Mouse (Mus musculus) hindbrain, embryonic 16.5 days (tissue): ENCODE measurements around the gene Kctd5. TPM values are rescaled to one million over a fixed set of nuclear protein-coding genes. Genes with fewer than 3 reads are reported as not detected.

ENCODE experiments used
- ATAC-seq: fragments of 200-750 bp; cut with Nextera tagmentation; 2 replicates; pipeline ENCODE4 v1.8.0; 2017; ENCODE audit warnings: moderate TSS enrichment, moderate library complexity
- H3K27ac ChIP-seq: fragments of 300-500 bp; sonication (generic); 2 replicates; pipeline ENCODE4 v1.5.1; 2014; ENCODE audit warnings: low read depth, mild to moderate bottlenecking, control low read depth, low read length, moderate library complexity
- H3K27me3 ChIP-seq: fragments of 300-500 bp; sonication (generic); replicated peaks from 2 replicates; pipeline ENCODE4 v1.6.1; 2014; ENCODE audit warnings: low read length; ENCODE audit not compliant: control insufficient read depth, insufficient read depth
- H3K36me3 ChIP-seq: fragments of 300-500 bp; sonication (generic); 2 replicates; pipeline ENCODE4 v1.6.1; 2014; ENCODE audit warnings: mild to moderate bottlenecking, low read length, moderate library complexity, mixed read lengths; ENCODE audit not compliant: control insufficient read depth, insufficient read depth
- H3K4me1 ChIP-seq: fragments of 300-500 bp; sonication (generic); 2 replicates; pipeline ENCODE4 v1.6.1; 2014; ENCODE audit warnings: low read depth, low read length; ENCODE audit not compliant: control insufficient read depth, insufficient read depth
- H3K4me2 ChIP-seq: fragments of 300-500 bp; sonication (generic); 2 replicates; pipeline ENCODE4 v1.6.1; 2014; ENCODE audit warnings: mild to moderate bottlenecking, low read length, control low read depth, moderate library complexity
- H3K4me3 ChIP-seq: fragments of 300-500 bp; sonication (generic); 2 replicates; pipeline ENCODE4 v1.5.1; 2014; ENCODE audit warnings: mild to moderate bottlenecking, low read length, control low read depth, moderate library complexity
- H3K9ac ChIP-seq: fragments of 300-500 bp; sonication (generic); 2 replicates; pipeline ENCODE4 v1.6.1; 2014; ENCODE audit warnings: low read depth, mild to moderate bottlenecking, control low read depth, low read length, moderate library complexity
- H3K9me3 ChIP-seq: fragments of 300-500 bp; sonication (generic); 2 replicates; pipeline ENCODE4 v1.6.1; 2014; ENCODE audit warnings: mild to moderate bottlenecking, low read length, moderate library complexity; ENCODE audit not compliant: control insufficient read depth
- WGBS: fragments of 180-500 bp; shearing (Covaris S2); extraction: QIAGEN DNeasy Blood & Tissue Kit; methylation state at CpG from one replicate; pipeline ENCODE4 v1.1.7; 2014; 5-methylcytosine and 5-hydroxymethylcytosine counted together
- microRNA-seq: library from miRNA; unstranded; fragments of <30 nt; microRNA quantifications from one replicate; pipeline ENCODE4, GENCODE M21; 2017
- polyA plus RNA-seq: library from polyadenylated mRNA; unstranded; fragments of >200 nt; fragmentation: Nextera tagmentation; extraction: Ambion mirVana; gene quantifications from 2 replicates; pipeline ENCODE4 v1.2.1, GENCODE M21; 2015

The Kctd5 gene
- polyA plus RNA-seq, 1 experiment from 2014 or later, result 89.9 TPM

- ATAC-seq, result no peak
- Histone ChIP-seq H3K36me3 (no peaks in the 10 kb centered on the region), H3K9me3 (peaks cover 4% of the 10 kb centered on the region; the same call in 1 of the 2 replicates), H3K27me3 (no peaks in the 10 kb centered on the region), H3K4me2 (no peak overlapping the region), H3K27ac (no peak overlapping the region), H3K4me1 (no peaks in the 10 kb centered on the region), H3K4me3 (no peak overlapping the region), H3K9ac (no peak overlapping the region)
- WGBS, result 91% methylated on average over 3 of the region's 3 CpGs
Observed at GRCm38 (mm10) chr17:24005049-24005448, 68.2 kb downstream of the Kctd5 start.

GRCm38 (mm10) chr17:24004071-24004665 lies 69.1 kb downstream of the Kctd5 start:
- WGBS, result 91% methylated on average over 14 of the region's 14 CpGs
- Histone ChIP-seq H3K36me3 (no peaks in the 10 kb centered on the region), H3K27ac (no peak overlapping the region), H3K9ac (no peak overlapping the region), H3K4me3 (no peak overlapping the region), H3K9me3 (peaks cover 4% of the 10 kb centered on the region; the same call in 1 of the 2 replicates), H3K4me1 (no peaks in the 10 kb centered on the region), H3K27me3 (no peaks in the 10 kb centered on the region), H3K4me2 (no peak overlapping the region)
- ATAC-seq, result no peak

GRCm38 (mm10) chr17:24000404-24000803 lies 72.9 kb downstream of the Kctd5 start:
- no peaks in the 10 kb centered on the region for H3K27me3 ChIP-seq
- WGBS, result 69% methylated on average over 5 of the region's 5 CpGs
- no peaks in the 10 kb centered on the region for H3K4me1 ChIP-seq
- H3K36me3 ChIP-seq, result no peaks in the 10 kb centered on the region
- H3K9ac ChIP-seq, result no peak overlapping the region
- no peaks in the 10 kb centered on the region for H3K9me3 ChIP-seq
- no peak overlapping the region for H3K27ac ChIP-seq
- no peak overlapping the region for H3K4me3 ChIP-seq
- no peak for ATAC-seq
- H3K4me2 ChIP-seq, result no peak overlapping the region

- Histone ChIP-seq H3K4me2 (no peak overlapping the region), H3K4me1 (peaks cover 4% of the 10 kb centered on the region), H3K9me3 (no peaks in the 10 kb centered on the region), H3K4me3 (no peak overlapping the region), H3K36me3 (no peaks in the 10 kb centered on the region), H3K27me3 (no peaks in the 10 kb centered on the region), H3K9ac (no peak overlapping the region), H3K27ac (no peak overlapping the region)
- no peak for ATAC-seq
- WGBS, result 76% methylated on average over 6 of the region's 6 CpGs
Observed at GRCm38 (mm10) chr17:23998383-23998782, 74.9 kb downstream of the Kctd5 start.

GRCm38 (mm10) chr17:23997901-23998300 lies 75.4 kb downstream of the Kctd5 start, which contains the start of gene Prss22:
Gene Prss22, minus strand, starts transcription at chr17:23998100.
- H3K36me3 ChIP-seq, result no peaks in the 10 kb centered on the region
- 82% methylated on average over 2 of the region's 2 CpGs for WGBS
- H3K9ac ChIP-seq, result no peak within 1 kb of the TSS
- H3K9me3 ChIP-seq, result no peaks in the 10 kb centered on the region
- H3K27me3 ChIP-seq, result no peaks in the 10 kb centered on the region
- no peak within 1 kb of the TSS for H3K4me2 ChIP-seq
- H3K4me3 ChIP-seq, result no peak within 1 kb of the TSS
- no peak for ATAC-seq
- H3K27ac ChIP-seq, result no peak within 1 kb of the TSS
- peaks cover 7% of the 10 kb centered on the region for H3K4me1 ChIP-seq

Small RNA genes lying within 50 kb of the gene (microRNA-seq; reads per million reads assigned to microRNA genes)
- not detected for gene Gm27700

Other genes with a start within 250 kb of the Kctd5 start
- 1,167 and 1,245 TPM in 2 replicates for gene Elob, start 244.3 kb downstream of the Kctd5 start, polyA plus RNA-seq
- 0.17 TPM in 1 of 2 replicates, not detected in the other for gene Prss33, start 237.4 kb downstream of the Kctd5 start, polyA plus RNA-seq
- gene Prss32, start 229.6 kb downstream of the Kctd5 start, polyA plus RNA-seq, result 0.14 TPM in 1 of 2 replicates, not detected in the other
- gene Prss41, start 229.3 kb downstream of the Kctd5 start, polyA plus RNA-seq, result 1.2 and 2.0 TPM in 2 replicates
- gene Prss21, start 205.4 kb downstream of the Kctd5 start, polyA plus RNA-seq, result not detected in 2 replicates
- not detected in 2 replicates for gene Dcpp1, start 192.6 kb downstream of the Kctd5 start, polyA plus RNA-seq
- gene Dcpp2, start 192.6 kb downstream of the Kctd5 start, polyA plus RNA-seq, result not detected in 2 replicates
- gene Dcpp3, start 156.0 kb downstream of the Kctd5 start, polyA plus RNA-seq, result 0.24 TPM in 1 of 2 replicates, not detected in the other
- gene Sbp, start 131.8 kb downstream of the Kctd5 start, polyA plus RNA-seq, result not detected in 2 replicates
- not detected in 2 replicates for gene Sbpl, start 118.2 kb downstream of the Kctd5 start, polyA plus RNA-seq
- not detected in 2 replicates for gene Prss30, start 92.9 kb downstream of the Kctd5 start, polyA plus RNA-seq
- not detected in 2 replicates for gene Prss22, start 75.4 kb downstream of the Kctd5 start, polyA plus RNA-seq
- 0.12 and 0.16 TPM in 2 replicates for gene Prss27, start 35.3 kb downstream of the Kctd5 start, polyA plus RNA-seq
- 63.5 and 65.1 TPM in 2 replicates for gene Pdpk1, start 77.4 kb upstream of the Kctd5 start, polyA plus RNA-seq
- gene Amdhd2, start 90.3 kb upstream of the Kctd5 start, polyA plus RNA-seq, result 35.2 and 41.0 TPM in 2 replicates
- gene Atp6v0c, start 96.2 kb upstream of the Kctd5 start, polyA plus RNA-seq, result 1,653 and 1,817 TPM in 2 replicates
- 26.6 and 29.5 TPM in 2 replicates for gene Tbc1d24, start 132.1 kb upstream of the Kctd5 start, polyA plus RNA-seq
- gene Ntn3, start 136.0 kb upstream of the Kctd5 start, polyA plus RNA-seq, result 4.5 and 4.6 TPM in 2 replicates
- gene Tedc2, start 147.4 kb upstream of the Kctd5 start, polyA plus RNA-seq, result 8.9 and 10.1 TPM in 2 replicates
- gene Ccnf, start 178.0 kb upstream of the Kctd5 start, polyA plus RNA-seq, result 14.4 and 17.6 TPM in 2 replicates